Mouse (Mus musculus) right cerebral cortex, postnatal 10 days (tissue): Measurements from ENCODE around the gene Tbce.
"Not testable (repeated sequence)": the region's sequence is repeated elsewhere in the genome, so short reads cannot be mapped to it uniquely, and the experiment has no call there.

Experiments
- DNase-seq, 2 experiments: peaks; one replicate each; pipeline ENCODE4 v3.0.0; 2021; ENCODE audit warnings: low spot score in 2 of 2

Gene Tbce

DNA sequence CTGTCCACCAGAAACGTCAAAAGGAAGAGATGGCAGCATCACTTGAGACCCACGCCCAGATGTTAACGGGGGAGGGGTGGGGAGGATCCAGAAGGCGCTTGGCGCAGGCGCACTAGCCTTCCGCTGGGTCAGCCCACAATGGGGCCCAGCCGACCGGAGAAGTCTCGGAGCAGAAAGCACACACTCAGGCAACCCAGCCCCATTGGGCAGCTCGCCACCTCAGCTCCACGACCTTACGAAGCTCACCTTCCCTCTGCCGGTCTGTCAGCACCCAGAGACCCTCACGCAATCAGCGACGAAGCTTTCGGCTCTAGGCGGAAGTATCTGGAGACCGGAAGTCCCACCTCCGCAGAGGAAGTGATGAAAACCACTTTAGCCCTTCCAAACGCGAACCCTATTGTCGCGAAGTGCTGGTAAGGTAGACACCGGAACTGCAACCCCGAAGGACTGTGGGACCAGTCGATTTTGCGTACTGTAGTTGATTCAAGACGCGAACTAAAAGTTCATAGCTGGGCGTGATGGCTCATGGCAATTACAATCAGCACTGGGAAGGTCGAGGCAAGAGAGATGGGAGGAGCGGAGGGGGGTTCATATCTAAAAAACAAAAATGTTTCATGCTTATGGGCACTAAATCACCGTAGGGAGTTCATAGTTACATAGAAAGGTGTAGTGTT lies at the start of gene Tbce:
Gene Tbce (minus strand): TSS at position 347 of the 674 bp plus-strand sequence.
- peak; percentile 94 for DNase-seq

DNA sequence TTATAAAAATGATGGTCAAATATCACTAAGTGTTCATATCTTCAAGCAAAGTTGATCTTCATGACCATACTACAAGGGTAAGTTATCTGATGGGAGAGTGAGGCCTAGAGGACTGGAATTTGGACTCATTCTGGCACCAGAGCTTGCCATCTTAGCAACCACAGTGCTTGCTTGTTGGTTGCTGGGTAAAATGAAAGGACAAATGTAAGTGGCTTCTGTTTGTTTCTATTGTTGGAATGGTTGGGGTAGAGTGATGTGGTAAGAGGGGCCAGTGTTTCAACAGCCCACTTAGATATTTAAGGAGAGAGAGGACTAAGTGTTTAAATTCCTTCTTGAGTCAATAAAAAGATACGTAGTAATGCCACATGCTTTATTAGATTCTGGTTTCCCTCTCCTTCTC lies 49.2 kb upstream of the Tbce start:
- DNase-seq: no peak

DNA sequence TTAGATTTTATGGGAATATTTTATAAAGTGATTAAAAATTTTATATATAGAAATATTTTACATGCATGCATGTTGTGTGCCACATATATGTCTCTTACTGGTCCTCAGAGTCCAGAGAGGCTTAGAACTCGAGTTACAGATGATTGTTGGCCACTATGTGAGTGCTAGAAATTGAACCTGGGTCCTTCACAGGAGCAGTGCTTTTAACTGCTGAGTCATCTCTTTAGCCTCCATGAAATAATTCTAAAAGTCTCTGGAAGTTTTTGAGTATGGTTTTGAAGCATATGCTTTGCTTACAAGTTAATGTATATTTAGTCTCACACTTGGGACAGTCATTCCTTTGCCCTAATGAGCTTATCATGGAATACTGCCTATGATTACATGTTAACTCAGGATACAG lies 35.9 kb upstream of the Tbce start:
- no peak for DNase-seq

DNA sequence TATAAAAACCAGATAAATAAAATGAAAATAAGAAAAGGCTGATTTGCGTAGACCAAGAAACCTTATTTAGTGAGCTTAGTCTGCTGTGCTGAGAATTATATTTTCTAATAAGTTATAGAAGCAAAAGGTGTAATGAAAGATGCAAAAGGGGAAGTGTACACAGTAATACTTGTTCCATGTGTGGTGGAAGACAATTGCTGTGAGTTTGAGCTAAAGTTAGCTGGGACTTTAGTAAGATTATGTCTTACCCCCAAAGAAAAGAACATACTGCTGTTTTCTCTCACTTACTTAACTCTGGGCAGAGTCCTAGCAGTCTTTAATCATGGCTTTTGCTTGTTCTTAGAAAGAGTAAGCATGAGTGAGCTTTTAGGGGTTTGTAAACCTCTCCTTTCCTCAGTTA lies 34.9 kb upstream of the Tbce start:
- DNase-seq: no peak

DNA sequence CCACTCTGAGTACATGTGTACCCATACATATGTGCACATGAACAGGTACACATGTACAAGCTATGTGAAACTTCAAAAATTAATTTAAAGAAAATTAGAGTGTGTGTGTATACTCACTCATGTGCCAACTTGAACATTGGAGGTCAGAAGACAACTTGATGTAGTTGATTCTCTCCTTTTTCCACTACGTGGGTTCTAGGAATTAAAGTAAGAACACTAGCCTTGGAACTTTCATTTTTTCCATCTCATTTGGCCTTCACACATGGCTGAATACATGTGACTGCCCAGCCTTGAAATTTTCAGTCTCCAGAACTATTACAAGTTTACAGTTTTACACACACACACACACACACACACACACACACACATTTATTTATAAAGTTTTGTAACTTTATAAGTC lies 29.9 kb upstream of the Tbce start:
- DNase-seq: no peak

DNA sequence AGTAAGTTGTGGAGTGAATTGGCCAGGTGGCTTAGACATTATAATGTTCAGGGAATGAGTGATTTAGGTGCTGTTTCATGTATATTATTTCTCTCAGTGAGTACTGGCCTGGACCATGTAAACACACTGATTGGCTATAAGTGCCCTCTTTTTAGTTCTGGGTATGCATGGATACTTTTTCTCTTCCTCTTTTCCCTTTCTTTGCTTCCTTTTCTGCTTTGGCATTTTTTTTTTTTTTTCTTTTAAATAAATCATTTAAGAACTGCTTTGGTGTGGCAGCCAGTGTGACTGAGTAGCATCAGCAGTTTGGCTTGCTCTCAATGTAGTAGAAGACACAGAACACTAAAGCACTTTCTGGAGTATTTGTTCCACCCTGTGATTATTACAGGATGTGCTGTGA lies 28.6 kb upstream of the Tbce start:
- no peak for DNase-seq

DNA sequence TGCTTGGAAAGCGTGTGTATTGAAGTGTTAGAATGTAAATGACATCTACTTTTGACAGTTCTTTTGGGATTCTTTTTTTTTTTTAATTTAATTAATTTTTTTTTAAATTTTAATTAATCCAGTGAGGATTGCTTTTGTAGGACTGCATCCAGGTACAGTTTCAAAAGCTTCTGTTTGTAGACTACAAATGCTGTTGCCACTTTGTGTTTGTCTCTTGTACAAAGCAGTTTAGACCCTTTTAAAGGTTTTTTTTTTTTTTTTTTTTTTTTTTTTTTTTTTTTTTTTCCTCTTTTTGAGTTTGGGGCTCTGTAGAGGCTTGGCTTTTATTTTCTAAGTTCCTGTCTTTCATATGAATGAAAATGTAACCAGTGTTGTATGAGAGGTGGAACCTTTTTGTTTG lies 26.3 kb upstream of the Tbce start:
- DNase-seq: no peak

DNA sequence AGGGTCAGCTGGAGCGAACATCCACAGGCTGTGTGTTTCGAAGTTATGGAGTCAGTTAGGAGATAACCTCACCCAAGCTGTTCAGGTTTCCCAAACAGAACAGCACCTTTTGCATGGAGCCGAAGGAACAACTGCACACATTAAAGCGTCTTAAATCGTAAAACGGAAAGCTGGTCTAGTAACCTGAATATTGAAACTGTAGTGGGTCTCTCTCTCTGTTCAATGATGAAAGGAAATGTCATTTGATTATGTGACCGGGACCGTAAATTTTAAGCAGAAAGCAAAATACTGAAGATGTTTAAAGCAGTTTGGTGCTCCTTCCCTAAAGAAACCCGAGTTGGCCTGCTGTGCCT lies 25.6 kb upstream of the Tbce start:
- DNase-seq: no peak

DNA sequence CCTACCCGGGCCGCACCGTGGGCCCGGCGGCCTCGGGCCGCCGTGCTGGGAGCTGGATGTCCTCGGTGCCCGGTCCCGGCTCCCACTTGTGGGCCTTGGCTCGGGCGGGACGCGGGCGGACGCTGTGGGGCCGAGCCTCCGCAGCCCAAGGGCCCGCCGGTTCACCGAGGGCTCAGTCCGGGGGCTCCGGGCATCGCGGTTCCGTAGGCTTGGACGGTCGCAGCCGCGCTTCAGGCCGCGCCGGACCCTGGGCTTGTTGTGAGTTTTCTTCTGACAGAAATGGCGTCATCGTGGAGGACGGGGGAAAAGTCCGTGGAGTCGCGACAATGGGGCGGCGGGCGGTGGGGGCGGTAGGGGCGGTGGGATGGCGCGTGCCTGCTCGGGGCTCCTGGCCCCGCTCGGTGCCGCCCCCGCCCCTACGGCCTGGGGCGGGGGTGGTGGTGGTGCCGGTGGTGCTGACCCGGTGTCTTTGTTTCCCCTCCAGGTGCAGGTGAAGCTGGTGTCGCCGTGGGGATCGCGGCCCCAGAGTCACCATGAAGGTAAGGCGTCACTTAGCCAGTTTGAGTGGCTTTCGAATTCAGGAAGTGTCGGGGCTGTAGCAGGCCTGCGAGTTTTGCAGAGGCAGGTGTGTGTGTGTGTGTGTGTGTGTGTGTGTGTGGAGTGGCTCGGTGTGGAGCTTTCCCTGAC lies 25.0 kb upstream of the Tbce start:
- DNase-seq: peak; percentile 47 to 57

DNA sequence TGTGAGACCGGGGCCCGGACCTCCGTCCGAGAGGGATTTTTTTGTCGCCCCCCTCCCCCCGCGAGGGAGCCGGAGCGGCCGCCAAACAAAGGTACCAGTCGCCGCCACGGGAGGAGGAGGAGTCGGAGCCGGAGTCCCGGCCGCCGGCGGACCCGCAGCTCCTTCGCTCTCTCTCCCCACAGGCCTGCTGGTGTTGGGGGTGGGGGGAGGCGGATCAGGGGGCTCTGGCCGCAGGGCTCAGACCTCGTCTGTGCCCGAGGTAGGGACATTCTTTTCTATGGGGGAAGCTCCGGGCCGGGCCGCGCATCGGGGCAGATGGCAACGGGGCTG lies 24.5 kb upstream of the Tbce start:
- no peak for DNase-seq

DNA sequence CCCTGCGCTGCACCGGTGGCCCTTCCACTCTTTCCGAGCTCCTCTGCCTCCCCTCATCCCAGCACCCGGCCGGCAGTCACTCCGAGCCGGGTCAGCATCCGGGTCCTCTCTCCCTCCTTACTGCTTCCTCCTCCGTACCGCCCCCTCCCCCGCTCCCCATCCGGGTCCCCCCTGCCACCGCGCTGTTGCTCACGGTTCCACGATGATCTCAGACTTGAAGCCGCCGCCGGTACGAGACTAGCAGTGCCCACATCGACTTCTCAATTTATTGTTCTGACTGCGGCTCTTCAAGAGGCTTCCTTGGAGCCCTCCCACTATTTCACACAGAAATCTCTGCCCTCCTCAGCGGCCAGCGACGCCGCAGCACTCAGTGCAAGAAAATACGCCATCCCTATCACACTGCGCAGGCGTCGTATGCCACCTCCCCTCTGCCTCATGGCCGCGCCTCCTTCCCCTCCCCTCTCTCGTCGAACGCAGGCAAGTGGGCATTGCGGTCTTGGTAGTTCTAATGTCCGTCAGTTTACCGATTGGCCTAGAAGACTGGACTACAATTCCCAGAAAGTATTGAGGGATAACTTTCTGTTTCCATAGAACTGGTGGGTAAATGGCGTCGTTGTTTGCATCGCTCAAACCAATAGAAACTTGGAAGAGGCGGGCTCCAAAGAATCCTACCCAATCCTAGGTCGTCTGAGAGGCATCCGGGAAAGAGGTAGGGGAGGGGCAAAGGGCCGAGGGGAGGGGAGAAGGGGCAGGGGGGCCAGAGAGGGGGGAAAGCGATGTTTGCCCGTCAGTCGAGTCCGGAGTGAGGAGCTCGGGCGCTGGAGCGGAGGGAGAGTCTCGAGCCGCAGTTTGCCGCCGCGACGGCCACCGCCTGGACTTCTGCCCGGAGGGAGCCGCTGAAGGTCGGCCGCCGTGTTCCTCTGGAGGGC lies 23.8 kb upstream of the Tbce start, which contains the start of the genes Arid4b and Ggps1:
Gene Arid4b (plus strand): TSS at position 220 of the 929 bp plus-strand sequence.
Gene Ggps1 (minus strand): TSS at position 476 of the 929 bp plus-strand sequence.
- DNase-seq: peak; percentile 97 to 99

DNA sequence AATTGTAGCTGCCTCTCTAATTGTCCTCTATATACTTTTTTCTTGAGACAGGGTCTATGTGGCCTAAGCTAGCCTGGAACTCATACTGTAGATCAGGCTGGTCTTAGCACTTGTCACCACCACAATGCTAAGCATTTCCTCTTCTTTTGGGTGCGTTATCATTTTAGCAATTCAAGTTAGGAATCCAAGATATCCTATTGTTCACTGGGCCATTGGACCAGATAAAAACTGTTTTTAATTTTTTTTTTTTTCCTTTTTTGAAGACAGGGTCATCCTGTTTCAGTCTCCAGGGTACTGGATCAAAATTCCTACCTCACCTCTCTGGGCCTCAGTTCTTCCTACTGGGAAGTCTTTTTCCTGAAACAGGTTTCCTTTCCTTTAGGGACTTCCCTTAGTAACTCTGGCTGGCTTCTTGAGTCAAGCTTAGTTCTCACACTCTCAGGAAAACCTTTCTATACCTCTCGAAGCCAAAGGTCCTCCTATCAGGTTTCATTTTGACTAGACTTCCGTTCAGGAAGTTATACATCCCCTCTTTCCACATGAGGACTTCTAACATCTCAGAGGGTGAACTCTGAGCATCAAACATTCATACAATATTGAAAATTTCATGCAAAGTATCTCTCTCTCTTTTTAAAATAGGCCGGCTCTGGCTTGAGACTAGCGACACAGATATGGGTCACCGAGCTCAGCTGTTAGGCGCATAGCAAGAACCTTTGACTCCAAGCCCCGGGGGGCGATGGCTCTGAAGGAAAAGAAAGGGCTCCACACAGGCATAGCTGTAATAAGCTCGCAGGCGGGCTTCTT lies 23.0 kb upstream of the Tbce start:
- no peak for DNase-seq

DNA sequence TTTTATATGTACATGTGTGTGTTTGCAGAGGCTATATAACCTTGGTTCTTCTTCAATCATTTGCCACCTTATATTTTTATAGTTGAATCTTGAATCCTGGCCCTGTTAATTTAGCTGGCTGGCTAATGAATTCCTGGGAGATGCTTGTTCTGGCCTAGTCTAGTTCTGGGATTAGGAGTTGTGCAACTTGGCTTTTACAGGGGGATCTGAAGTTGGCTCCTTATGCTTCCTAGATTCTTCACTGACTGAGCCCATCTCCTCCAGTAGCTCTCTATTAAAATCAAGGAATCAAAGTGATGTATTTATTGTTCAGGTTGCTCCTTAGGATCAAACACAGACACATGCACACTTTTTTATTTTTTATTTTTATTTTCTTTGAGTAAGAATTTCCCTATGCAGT lies 20.1 kb upstream of the Tbce start:
- DNase-seq: no peak

DNA sequence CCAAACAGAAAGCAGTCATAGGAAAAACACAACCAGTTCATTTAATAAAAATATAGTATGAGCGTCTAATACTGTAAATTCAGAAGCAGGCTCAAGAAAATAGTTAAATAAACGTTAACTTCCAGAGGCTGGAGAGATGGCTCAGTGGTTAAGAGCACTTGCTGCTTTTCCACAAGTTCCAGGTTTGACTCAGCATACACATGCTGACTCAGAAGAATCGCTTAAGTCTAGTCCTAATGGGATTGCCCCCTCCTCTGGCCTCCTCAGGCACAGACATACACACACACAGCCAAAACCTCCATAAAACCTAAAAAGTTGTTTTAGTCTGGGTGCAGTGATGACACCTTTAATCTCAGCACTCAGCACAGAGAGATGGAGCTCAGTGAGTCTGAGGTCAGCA lies 17.4 kb upstream of the Tbce start:
- no peak for DNase-seq

DNA sequence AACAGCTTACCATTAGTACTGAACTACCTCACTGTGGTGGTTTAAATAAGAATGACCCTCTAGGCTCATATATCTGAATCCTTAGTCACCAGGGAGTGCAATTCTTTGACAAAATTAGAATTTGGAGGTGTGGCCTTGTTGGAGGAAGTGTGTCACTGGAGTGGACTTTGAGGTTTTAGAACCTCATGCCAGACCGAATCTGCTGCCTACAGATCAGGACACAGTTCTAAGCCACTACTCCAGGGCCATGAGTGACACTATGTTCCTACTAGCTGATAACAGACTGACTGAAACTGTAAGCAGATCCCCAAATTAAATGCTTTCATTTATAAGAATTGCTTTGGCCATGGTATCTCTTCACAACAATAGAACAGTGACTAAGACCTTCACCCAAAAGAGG lies 10.4 kb upstream of the Tbce start:
- no peak for DNase-seq

DNA sequence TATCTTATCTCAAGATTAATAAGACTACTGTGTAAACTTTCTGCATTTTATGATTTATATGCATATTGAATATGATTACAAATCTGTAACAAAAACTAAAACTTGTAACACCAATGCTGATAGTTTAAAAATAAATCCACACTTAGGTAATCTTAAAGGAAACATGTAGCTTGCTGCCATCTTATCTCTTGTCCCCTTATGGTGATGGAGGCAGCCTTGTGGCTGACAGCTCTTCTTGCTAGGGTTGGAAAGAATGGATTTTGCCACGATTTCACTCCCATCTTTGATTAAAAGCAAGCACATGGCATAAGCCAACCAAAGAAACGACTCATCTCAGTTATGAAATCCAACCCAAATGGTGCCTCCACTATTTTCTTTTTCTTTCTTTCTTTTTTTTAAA lies 5.1 kb upstream of the Tbce start:
- no peak for DNase-seq

DNA sequence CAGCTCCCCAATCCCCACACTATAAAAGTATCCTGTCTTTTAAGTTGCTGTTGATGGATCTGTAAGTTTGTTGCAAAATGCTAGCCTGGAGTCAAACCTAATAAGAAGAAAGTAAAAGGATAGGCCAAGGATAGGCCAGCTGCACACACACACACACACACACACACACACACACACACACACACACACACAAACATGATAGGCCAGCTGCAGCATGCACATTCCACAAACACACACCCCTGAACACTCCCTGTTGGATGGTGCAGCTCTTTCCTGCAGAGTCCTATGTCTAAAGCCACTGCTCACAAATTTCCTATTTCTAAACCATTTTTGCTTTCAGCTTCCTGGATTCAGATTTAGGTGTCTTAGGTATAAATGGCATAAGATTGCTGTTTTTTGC lies 4.4 kb upstream of the Tbce start:
- DNase-seq: no peak

DNA sequence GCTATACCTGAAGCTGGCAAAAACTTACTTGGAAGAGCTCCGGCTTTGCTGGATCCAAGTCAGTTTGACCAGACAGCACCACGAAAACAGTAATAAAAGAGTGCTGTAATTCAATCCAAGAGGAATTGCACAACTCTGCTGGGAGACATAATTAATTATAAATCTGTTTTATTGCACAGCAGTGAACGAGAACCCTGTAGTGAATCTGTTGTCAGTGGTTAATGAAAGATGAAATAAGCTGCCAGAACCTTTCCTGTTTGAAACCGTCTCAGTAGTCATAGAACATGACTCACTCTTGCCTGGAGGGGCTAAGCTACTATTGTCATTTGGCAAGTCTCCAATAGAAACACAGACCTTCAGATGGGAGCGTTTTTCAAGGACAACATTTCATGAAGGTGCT lies 748 bp upstream of the Tbce start:
- DNase-seq: no peak

DNA sequence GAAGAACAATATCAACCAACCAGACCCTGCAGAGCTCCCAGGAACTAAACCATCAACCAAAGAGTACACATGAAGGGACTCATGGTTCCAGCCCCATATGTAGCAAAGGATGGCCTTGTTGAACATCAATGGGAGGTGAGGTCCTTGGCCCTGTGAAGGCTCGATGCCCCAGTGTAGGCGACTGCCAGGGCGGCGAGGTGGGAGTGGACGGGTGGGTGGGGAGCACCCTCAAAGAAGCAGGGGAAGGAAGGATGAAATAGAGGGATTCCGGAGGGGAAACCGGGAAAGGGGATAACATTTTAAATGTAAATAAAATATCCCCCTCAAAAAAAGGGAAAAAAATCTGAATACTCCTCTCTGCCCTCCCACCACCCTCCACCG lies 537 bp downstream of the Tbce start:
- DNase-seq: peak; percentile 28 to 36

DNA sequence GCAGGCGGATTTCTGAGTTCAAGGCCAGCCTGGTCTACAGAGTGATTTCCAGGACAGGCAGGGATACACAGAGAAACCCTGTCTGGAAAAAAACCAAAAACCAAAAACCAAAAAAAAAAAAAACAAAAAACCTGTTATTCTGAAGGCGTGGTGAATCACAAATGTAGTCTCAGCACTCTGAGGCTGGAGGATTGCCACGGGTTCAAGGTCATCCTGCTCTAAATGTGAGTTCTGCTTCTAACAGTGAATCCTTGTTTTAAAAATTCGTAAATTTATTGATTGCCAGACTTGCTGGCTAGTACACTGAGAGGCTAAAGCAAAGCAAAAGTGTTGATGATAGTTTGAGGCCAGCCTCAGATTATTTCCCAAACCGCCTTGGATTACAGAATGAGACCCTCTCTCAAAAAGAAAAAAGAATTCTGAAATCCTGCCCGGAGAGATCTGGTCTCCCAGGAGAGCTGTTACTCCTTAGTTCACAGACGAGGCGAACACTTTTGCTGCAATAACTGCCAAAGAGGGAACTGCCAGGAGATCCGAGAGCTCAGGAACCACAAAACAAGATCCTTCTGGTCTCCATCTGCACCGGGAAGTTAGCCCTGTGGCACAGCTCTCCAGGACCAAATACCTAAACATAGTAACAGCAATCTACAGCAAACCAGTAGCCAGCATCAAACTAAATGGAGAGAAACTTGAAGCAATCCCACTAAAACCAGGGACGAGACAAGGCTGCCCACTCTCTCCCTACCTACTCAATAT lies 3.4 kb downstream of the Tbce start:
- DNase-seq: no peak

DNA sequence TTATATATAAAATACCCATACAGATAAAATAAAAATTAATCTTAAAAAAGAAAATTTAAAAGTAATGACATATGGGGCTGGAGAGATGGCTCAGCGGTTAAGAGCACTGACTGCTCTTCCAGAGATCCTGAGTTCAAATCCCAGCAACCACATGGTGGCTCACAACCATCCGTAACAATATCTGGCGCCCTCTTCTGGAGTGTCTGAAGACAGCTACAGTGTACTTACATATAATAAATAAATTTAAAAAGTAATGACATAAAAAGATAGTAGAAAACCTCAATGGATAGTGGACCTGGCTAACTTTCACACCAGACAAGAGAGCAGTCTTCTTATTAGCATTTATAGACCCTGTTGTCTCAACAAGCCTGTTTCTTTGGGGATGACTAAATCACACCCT lies 4.1 kb downstream of the Tbce start:
- DNase-seq: not testable (repeated sequence)

DNA sequence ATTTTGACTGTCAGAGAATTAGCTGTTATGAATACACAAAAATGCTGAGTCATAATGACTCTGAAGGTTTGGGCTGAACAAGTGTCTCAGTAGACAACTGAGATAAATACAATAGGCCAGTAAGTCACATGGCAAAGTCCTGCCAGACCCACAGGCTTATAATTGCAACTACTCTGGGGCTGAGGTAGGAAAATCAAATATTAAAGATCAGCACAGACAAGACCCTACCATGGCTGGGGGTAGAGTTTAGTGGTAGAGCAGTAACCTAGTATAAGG lies 5.4 kb downstream of the Tbce start:
- no peak for DNase-seq
